8 mouse cellular contexts compared by ENCODE assay signal in genomic region chr10:45000873-45001859, GRCm38 (mm10).
DNase-seq lines count a peak whose midpoint lies in the region; ATAC-seq and TF ChIP-seq lines count a peak whose summit lies in the region.

No protein-coding gene starts in this region.

- H3K27ac ChIP-seq in limb, embryonic 14.5 days (replicated peaks; ENCODE audit: low read depth, low read length), result 0 out of 2 replicates have a peak overlapping the region, but pooled peaks have one; percentile 1
- H3K27ac ChIP-seq in midbrain, embryonic 13.5 days, result peak overlapping the region; percentile 81; the same call in 1 of the 2 replicates

- TF ChIP-seq POLR2A in limb, embryonic 14.5 days (IDR thresholded peaks at IDR 0.05; ENCODE audit: borderline replicate concordance, extremely low read depth, insufficient read depth, insufficient read length), result no peak

- H3K27me3 ChIP-seq in limb, embryonic 14.5 days (ENCODE audit: control insufficient read depth, insufficient read depth, low read length), result no peaks in the 10 kb centered on the region
- no peaks in the 10 kb centered on the region for H3K27me3 ChIP-seq in midbrain, embryonic 13.5 days

- 47% methylated on average over 12 of the region's 12 CpGs for WGBS in limb, embryonic 14.5 days
- 46% methylated on average over 12 of the region's 12 CpGs for WGBS in midbrain, embryonic 13.5 days

- peaks cover 31% of the 10 kb centered on the region for H3K4me1 ChIP-seq in limb, embryonic 14.5 days (ENCODE audit: control insufficient read depth, insufficient read depth, low read length)
- H3K4me1 ChIP-seq in midbrain, embryonic 13.5 days (replicated peaks), result peaks cover 29% of the 10 kb centered on the region

- peak; percentile 66 for ATAC-seq in granulocyte monocyte progenitor cell, adult 5-6 weeks (replicated peaks; ENCODE audit: poor library complexity, severe bottlenecking)
- ATAC-seq in limb, embryonic 14.5 days (ENCODE audit: low FRiP score, low read depth), result no peak
- peak; percentile 49; the same call in 1 of the 2 replicates for ATAC-seq in midbrain, embryonic 13.5 days

- H3K4me3 ChIP-seq in limb, embryonic 14.5 days (replicated peaks; ENCODE audit: low read length), result peak overlapping the region; percentile 20
- peak overlapping the region; percentile 42 for H3K4me3 ChIP-seq in midbrain, embryonic 13.5 days (replicated peaks)

- peak; percentile 67 for DNase-seq in urinary bladder, postnatal 14 days (ENCODE audit: low spot score)
- DNase-seq in urinary bladder, adult 2 months (ENCODE audit: low spot score), result no peak
- peak; percentile 81 to 83 for DNase-seq in cerebellum, postnatal 14 days
- peak; percentile 69 for DNase-seq in kidney, adult 18-20 months
- DNase-seq in limb, embryonic 14.5 days (ENCODE audit: low spot score), result peak; percentile 36
- DNase-seq in spleen, postnatal 4 days (ENCODE audit: low spot score in 2 of 2), result peak; percentile 64 to 74

- H3K9ac ChIP-seq in limb, embryonic 14.5 days (ENCODE audit: low read depth, low read length, severe bottlenecking), result peak overlapping the region; percentile 40
- H3K9ac ChIP-seq in midbrain, embryonic 13.5 days (replicated peaks), result peak overlapping the region; percentile 63

- H3K4me2 ChIP-seq in limb, embryonic 14.5 days (replicated peaks; ENCODE audit: low read depth, low read length, severe bottlenecking), result peak overlapping the region; percentile 53
- H3K4me2 ChIP-seq in midbrain, embryonic 13.5 days (replicated peaks), result peak overlapping the region; percentile 71

- H3K36me3 ChIP-seq in limb, embryonic 14.5 days (ENCODE audit: control insufficient read depth, insufficient read depth, low read length), result no peaks in the 10 kb centered on the region
- no peaks in the 10 kb centered on the region for H3K36me3 ChIP-seq in midbrain, embryonic 13.5 days

- no peaks in the 10 kb centered on the region for H3K9me3 ChIP-seq in limb, embryonic 14.5 days (ENCODE audit: control insufficient read depth, low read length)
- no peaks in the 10 kb centered on the region for H3K9me3 ChIP-seq in midbrain, embryonic 13.5 days
